Mouse (Mus musculus): ENCODE data around the gene Ogfod3. TPM values are rescaled to one million over a fixed set of nuclear protein-coding genes. Genes with fewer than 3 reads are reported as not detected.

The Ogfod3 gene
- total and polyA plus RNA-seq, 2 experiments from 2014 or later: 9.0 to 21.4 TPM

DNA sequence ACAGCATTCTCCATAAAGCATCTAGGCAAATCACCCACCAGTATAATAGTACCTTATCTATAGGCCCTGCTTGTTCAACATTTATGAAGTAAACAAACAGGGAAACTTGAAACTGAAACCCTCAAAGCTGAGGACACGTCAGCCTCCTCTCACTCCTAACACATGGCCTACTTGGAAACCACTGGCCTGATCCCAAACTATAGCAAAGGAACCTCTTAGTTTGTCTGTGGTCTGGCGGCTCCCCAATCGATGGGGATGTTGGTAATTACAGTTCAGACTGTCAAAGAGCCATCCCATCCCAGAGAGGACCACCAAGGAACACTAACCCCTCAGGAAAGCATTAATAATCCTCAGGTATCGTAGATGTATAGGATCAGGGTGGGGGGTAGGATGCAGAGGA lies 4.7 kb downstream of the Ogfod3 start:
- 63% methylated on average over 4 of the region's 4 CpGs for WGBS
- TF ChIP-seq CTCF (IDR thresholded peaks at IDR 0.05; ENCODE audit: low read depth): no peak
- no peak for ATAC-seq

DNA sequence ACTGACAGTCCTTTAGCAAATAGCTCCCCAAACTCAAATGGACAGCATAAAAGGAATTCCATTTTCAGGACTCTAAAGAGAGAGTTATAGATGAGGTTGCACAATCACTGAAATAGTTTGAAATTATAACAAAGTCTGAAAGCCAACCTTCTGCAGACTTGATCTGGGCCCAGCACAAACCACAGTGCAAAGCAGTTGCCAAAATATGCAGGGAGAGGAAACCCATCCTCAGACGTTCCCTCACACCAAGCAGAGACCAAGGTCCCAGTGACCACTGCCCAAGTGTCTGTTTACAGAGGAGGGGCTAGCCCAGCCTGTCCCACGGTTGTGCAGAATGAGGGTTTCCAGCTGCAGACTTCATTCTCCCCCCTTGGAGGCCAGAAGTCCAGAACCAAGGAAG lies 5.9 kb downstream of the Ogfod3 start:
- no peak for DNase-seq
- H3K9ac ChIP-seq: no peak overlapping the region
- peaks cover 5% of the 10 kb centered on the region; the same call in 1 of the 2 replicates for H3K36me3 ChIP-seq (ENCODE audit: insufficient read depth)
- H3K27ac ChIP-seq (ENCODE audit: low read depth, low read length): no peak overlapping the region
- no peak overlapping the region for H3K4me2 ChIP-seq (ENCODE audit: low read depth)
- no peaks in the 10 kb centered on the region for H3K27me3 ChIP-seq (ENCODE audit: insufficient read depth, low read length)
- H3K4me3 ChIP-seq (ENCODE audit: low read depth, low read length): no peak overlapping the region
- ATAC-seq: no peak
- no peaks in the 10 kb centered on the region for H3K9me3 ChIP-seq (ENCODE audit: low read length)
- H3K4me1 ChIP-seq (ENCODE audit: insufficient read depth): no peaks in the 10 kb centered on the region
- no peak for TF ChIP-seq CTCF (IDR thresholded peaks at IDR 0.05; ENCODE audit: low read depth)
- WGBS: 63% methylated on average over 2 of the region's 2 CpGs

More for the DNA sequence above, 4.7 kb downstream of the Ogfod3 start:
- no peak overlapping the region for H3K4me2 ChIP-seq (ENCODE audit: low read depth)
- H3K27me3 ChIP-seq (ENCODE audit: insufficient read depth, low read length): no peaks in the 10 kb centered on the region
- no peak for DNase-seq
- peaks cover 4% of the 10 kb centered on the region; the same call in 1 of the 2 replicates for H3K36me3 ChIP-seq (ENCODE audit: insufficient read depth)
- H3K4me1 ChIP-seq (ENCODE audit: insufficient read depth): no peaks in the 10 kb centered on the region
- H3K9me3 ChIP-seq (ENCODE audit: low read length): no peaks in the 10 kb centered on the region
- H3K9ac ChIP-seq: no peak overlapping the region
- no peak overlapping the region for H3K27ac ChIP-seq (ENCODE audit: low read depth, low read length)
- no peak overlapping the region for H3K4me3 ChIP-seq (ENCODE audit: low read depth, low read length)

DNA sequence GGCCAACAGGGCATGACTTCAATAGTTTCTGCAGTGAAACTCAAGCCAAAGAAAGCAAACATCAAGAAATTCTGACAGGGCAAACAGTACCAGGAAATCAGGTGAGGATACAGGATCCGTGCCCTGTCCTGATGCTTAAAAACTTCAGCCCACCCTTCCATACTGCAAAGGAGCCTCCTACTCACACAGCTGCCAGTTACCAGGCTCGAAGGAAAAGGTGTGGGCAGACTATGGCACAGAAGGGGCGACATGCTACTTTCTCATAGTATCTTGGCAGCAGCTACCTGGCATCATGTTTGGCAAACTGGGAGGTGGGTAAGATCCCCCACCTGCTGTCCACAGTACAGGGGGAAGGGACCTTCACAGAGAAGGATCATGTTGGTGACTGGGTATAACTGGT lies 11.1 kb downstream of the Ogfod3 start:
- Histone ChIP-seq H3K27me3 (ENCODE audit: insufficient read depth, low read length) (no peaks in the 10 kb centered on the region), H3K4me3 (ENCODE audit: low read depth, low read length) (no peak overlapping the region), H3K9ac (no peak overlapping the region), H3K9me3 (ENCODE audit: low read length) (no peaks in the 10 kb centered on the region), H3K4me2 (ENCODE audit: low read depth) (no peak overlapping the region), H3K36me3 (ENCODE audit: insufficient read depth) (peaks cover 7% of the 10 kb centered on the region; the same call in 1 of the 2 replicates), H3K4me1 (ENCODE audit: insufficient read depth) (no peaks in the 10 kb centered on the region), H3K27ac (ENCODE audit: low read depth, low read length) (no peak overlapping the region)
- TF ChIP-seq CTCF (IDR thresholded peaks at IDR 0.05; ENCODE audit: low read depth): no peak
- WGBS: 84% methylated on average over 3 of the region's 3 CpGs
- DNase-seq: no peak
- no peak for ATAC-seq

DNA sequence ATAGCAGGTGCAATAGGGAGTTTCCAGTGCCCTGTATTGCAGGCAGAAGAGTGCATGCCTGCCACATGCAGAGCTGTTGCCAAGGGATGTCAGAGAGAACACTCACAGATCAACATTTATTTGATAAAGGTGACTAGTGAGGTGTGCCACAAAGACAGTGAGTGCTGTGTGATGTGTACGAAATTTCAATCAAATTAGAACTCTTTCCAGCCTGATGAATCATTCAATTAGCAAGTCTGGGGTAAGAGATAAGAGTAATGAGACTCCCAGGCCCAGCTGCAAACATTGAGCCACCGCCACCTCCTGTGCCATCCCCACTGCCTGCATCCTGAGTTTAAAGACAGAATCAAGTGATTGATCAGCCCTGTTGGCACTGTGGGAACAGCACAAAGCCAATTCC lies 11.8 kb downstream of the Ogfod3 start:
- no peak for DNase-seq
- ATAC-seq: no peak
- Histone ChIP-seq H3K9me3 (ENCODE audit: low read length) (no peaks in the 10 kb centered on the region), H3K4me1 (ENCODE audit: insufficient read depth) (no peaks in the 10 kb centered on the region), H3K27ac (ENCODE audit: low read depth, low read length) (no peak overlapping the region), H3K4me3 (ENCODE audit: low read depth, low read length) (no peak overlapping the region), H3K9ac (no peak overlapping the region), H3K27me3 (ENCODE audit: insufficient read depth, low read length) (no peaks in the 10 kb centered on the region), H3K4me2 (ENCODE audit: low read depth) (no peak overlapping the region), H3K36me3 (ENCODE audit: insufficient read depth) (peaks cover 7% of the 10 kb centered on the region; the same call in 1 of the 2 replicates)
- no peak for TF ChIP-seq CTCF (IDR thresholded peaks at IDR 0.05; ENCODE audit: low read depth)
- 75% methylated on average over 2 of the region's 2 CpGs for WGBS

DNA sequence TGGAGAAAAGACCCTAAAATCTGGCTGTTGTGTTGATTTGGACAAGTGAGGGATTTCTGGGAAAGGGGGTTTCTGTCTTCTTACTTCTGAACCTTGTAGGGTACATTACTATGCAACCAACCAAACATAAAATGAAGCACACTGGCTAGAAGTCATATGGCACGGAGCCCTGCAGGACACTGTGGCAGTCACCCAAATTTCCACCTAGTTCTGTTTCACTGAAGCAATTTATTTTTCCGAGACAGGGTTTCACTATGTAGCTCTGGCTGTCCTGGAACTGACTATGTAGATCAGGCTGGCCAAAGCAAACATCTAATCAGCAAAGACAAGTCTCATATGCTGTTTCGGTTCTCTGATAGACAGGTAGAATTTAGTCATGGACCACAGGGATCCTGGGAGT lies 14.8 kb downstream of the Ogfod3 start:
- DNase-seq: no peak
- H3K27ac ChIP-seq (ENCODE audit: low read depth, low read length): no peak overlapping the region
- no peaks in the 10 kb centered on the region for H3K27me3 ChIP-seq (ENCODE audit: insufficient read depth, low read length)
- H3K4me1 ChIP-seq (ENCODE audit: insufficient read depth): no peaks in the 10 kb centered on the region
- 73% methylated on average over 3 of the region's 3 CpGs for WGBS
- no peak overlapping the region for H3K4me3 ChIP-seq (ENCODE audit: low read depth, low read length)
- no peak for TF ChIP-seq CTCF (IDR thresholded peaks at IDR 0.05; ENCODE audit: low read depth)
- no peak for ATAC-seq
- no peak overlapping the region for H3K4me2 ChIP-seq (ENCODE audit: low read depth)
- 0 out of 2 replicates have a peak, but pooled peaks cover 3% of the 10 kb centered on the region for H3K36me3 ChIP-seq (ENCODE audit: insufficient read depth)
- no peaks in the 10 kb centered on the region for H3K9me3 ChIP-seq (ENCODE audit: low read length)
- no peak overlapping the region for H3K9ac ChIP-seq

DNA sequence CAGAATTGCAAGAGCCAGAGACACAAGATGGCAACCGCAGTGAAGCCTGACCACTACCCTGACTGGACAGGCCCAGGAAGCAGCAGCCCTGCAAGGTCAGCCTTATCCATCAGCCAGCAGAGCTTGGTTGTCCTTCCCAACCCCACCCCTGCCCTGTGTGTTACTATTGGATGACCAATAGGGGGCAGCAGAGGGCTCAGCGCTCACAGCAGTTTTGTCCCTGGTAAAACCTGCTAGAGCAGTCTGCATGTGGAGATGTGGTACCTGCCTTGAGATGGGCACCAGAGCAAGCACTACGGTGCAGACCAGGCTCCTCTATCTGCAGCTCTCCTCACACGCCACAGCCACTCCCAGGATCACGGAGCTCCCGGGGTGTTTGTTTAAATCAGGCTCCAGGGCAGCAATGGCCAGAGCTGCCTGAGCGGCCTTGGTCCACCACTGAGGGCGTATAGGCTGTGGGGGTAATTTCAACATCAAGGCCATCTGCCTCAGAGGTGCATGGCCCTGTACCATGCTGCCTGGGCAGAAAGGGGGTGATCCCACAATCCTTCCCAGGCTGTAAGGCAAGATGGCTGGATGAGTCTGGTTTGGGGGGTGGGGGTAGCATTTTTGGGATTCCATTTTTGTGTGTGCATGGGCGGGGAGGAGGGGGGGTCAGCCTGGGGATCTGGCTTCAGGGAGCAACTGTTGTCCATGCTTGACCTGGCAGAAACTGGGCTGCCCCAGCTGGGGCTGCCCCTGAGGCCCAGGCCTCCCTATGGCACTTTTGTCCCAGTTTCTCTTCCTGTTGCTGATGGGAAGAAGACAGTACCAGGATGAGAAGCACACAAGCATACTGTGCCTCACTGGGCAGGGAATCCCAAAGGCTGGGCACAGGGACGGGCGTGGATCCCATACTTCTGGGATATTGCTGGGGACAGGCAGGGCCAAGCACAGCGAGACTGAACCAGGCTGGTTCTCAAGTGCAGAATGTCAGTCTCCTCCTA lies 27.9 kb downstream of the Ogfod3 start:
- Histone ChIP-seq H3K27me3 (ENCODE audit: insufficient read depth, low read length) (no peaks in the 10 kb centered on the region), H3K9me3 (ENCODE audit: low read length) (no peaks in the 10 kb centered on the region), H3K4me1 (ENCODE audit: insufficient read depth) (no peaks in the 10 kb centered on the region), H3K4me2 (ENCODE audit: low read depth) (no peak overlapping the region), H3K9ac (no peak overlapping the region), H3K27ac (ENCODE audit: low read depth, low read length) (no peak overlapping the region), H3K36me3 (ENCODE audit: insufficient read depth) (0 out of 2 replicates have a peak, but pooled peaks cover 5% of the 10 kb centered on the region), H3K4me3 (ENCODE audit: low read depth, low read length) (no peak overlapping the region)
- TF ChIP-seq CTCF (IDR thresholded peaks at IDR 0.05; ENCODE audit: low read depth): peak; percentile 80
- WGBS: 62% methylated on average over 12 of the region's 12 CpGs
- DNase-seq (peak; percentile 35), ATAC-seq (no peak)

DNA sequence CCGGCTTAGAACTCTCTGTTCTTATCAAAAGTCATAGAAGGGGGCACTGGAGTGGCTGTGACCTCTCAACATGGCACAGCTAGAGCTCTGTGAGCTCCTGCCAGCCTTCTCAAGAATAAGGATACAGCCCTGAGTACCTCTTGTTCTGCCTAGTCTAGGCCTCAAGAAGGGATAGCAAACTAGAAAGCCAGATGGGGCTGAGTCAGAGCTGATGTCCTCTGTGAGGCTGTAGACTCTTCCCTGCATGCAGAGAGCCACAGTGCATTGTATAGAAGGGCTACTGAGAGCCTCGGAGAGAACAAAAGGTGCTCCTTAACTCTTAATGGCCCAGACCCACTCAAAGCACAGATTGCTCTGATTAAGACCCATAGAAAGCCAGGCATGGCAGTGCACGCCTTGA lies 30.3 kb downstream of the Ogfod3 start:
- Histone ChIP-seq H3K36me3 (ENCODE audit: insufficient read depth) (no peaks in the 10 kb centered on the region), H3K9me3 (ENCODE audit: low read length) (no peaks in the 10 kb centered on the region), H3K9ac (no peak overlapping the region), H3K4me3 (ENCODE audit: low read depth, low read length) (no peak overlapping the region), H3K4me2 (ENCODE audit: low read depth) (no peak overlapping the region), H3K4me1 (ENCODE audit: insufficient read depth) (no peaks in the 10 kb centered on the region), H3K27ac (ENCODE audit: low read depth, low read length) (no peak overlapping the region), H3K27me3 (ENCODE audit: insufficient read depth, low read length) (no peaks in the 10 kb centered on the region)
- TF ChIP-seq CTCF (IDR thresholded peaks at IDR 0.05; ENCODE audit: low read depth): no peak
- 40% methylated on average over 3 of the region's 3 CpGs for WGBS
- ATAC-seq (no peak), DNase-seq (no peak)

All from forebrain, postnatal 0 days (tissue).